Mouse (Mus musculus) lung, postnatal 0 days (tissue): Measurements from ENCODE around the gene Gpr176. TPM values are rescaled to one million over a fixed set of nuclear protein-coding genes. Genes with fewer than 3 reads are reported as not detected.
"Not testable (repeated sequence)": the region's sequence is repeated elsewhere in the genome, so short reads cannot be mapped to it uniquely, and the experiment has no call there.

Source experiments
- ATAC-seq: fragments of 200-750 bp; cut with Nextera tagmentation; 2 replicates; pipeline ENCODE4 v1.8.0; 2017; ENCODE audit warnings: moderate library complexity
- DNase-seq: peaks from one replicate; pipeline ENCODE4 v3.0.0-alpha.2; 2016; ENCODE audit warnings: low spot score
- H3K27ac ChIP-seq: fragments of 300-500 bp; sonication (generic); 2 replicates; pipeline ENCODE4 v1.5.1; 2014; ENCODE audit warnings: antibody characterized with exemption, mild to moderate bottlenecking, low read length, mixed read lengths
- H3K27me3 ChIP-seq: fragments of 300-500 bp; sonication (generic); replicated peaks from 2 replicates; pipeline ENCODE4 v1.6.1; 2014; ENCODE audit warnings: low read length, mixed read lengths; ENCODE audit not compliant: insufficient read depth
- H3K36me3 ChIP-seq: fragments of 300-500 bp; sonication (generic); 2 replicates; pipeline ENCODE4 v1.6.1; 2014; ENCODE audit warnings: low read length, mixed read lengths; ENCODE audit not compliant: insufficient read depth
- H3K4me1 ChIP-seq: fragments of 300-500 bp; sonication (generic); 2 replicates; pipeline ENCODE4 v1.6.1; 2014; ENCODE audit warnings: antibody characterized with exemption, low read depth, low read length, mixed read lengths; ENCODE audit not compliant: insufficient read depth
- H3K4me2 ChIP-seq: fragments of 300-500 bp; sonication (generic); replicated peaks from 2 replicates; pipeline ENCODE4 v1.6.1; 2014; ENCODE audit warnings: low read depth, mild to moderate bottlenecking, low read length, moderate library complexity, mixed read lengths
- H3K4me3 ChIP-seq: fragments of 300-500 bp; sonication (generic); 2 replicates; pipeline ENCODE4 v1.5.1; 2014; ENCODE audit warnings: low read depth, low read length
- H3K9ac ChIP-seq: fragments of 300-500 bp; sonication (generic); replicated peaks from 2 replicates; pipeline ENCODE4 v1.6.1; 2014; ENCODE audit warnings: low read depth, mild to moderate bottlenecking
- H3K9me3 ChIP-seq: fragments of 300-500 bp; sonication (generic); 2 replicates; pipeline ENCODE4 v1.6.1; 2016; ENCODE audit warnings: low read length, mixed read lengths
- CTCF ChIP-seq: IDR thresholded peaks from 2 replicates; pipeline ENCODE4 v1.5.1; 2016; ENCODE audit warnings: antibody characterized with exemption, mild to moderate bottlenecking
- EP300 ChIP-seq: IDR thresholded peaks from 2 replicates; pipeline ENCODE4 v1.6.1; 2016; ENCODE audit warnings: antibody characterized with exemption, mild to moderate bottlenecking, control low read depth
- WGBS: fragments of 180-500 bp; shearing (Covaris S2); extraction: QIAGEN DNeasy Blood & Tissue Kit; methylation state at CpG from one replicate; pipeline ENCODE4 v1.1.7; 2014; 5-methylcytosine and 5-hydroxymethylcytosine counted together
- polyA plus RNA-seq: library from polyadenylated mRNA; unstranded; fragments of >200 nt; fragmentation: Nextera tagmentation; extraction: Ambion mirVana; gene quantifications from 2 replicates; pipeline ENCODE4 v1.2.1, GENCODE M21; 2015

Gene Gpr176
- polyA plus RNA-seq, 1 experiment from 2014 or later, result 0.26 TPM

DNA sequence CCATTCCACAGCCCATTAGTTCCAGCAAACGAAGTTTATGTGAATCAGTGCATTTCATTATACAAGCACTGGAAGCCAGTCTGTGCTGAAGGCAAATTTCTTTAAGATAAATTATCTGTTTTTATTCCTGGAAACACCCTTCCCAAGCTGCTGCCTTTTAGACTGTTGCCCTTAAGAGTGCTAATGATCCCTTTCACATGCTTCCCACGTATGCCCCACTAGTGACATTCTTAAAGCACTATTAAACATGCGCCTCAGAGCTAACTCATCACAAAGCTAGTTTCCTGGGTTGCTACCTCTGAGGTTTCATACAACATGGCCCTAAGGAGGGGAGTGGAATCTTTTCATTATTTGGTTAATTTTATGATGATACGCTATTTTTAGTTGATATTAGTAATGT lies 74.6 kb downstream of the Gpr176 start:
- TF ChIP-seq CTCF, result no peak
- TF ChIP-seq EP300, result no peak
- Histone ChIP-seq H3K4me2 (no peak overlapping the region), H3K36me3 (no peaks in the 10 kb centered on the region), H3K9ac (no peak overlapping the region), H3K4me1 (no peaks in the 10 kb centered on the region), H3K27ac (no peak overlapping the region), H3K9me3 (no peaks in the 10 kb centered on the region), H3K4me3 (no peak overlapping the region), H3K27me3 (no peaks in the 10 kb centered on the region)
- 77% methylated on average over 4 of the region's 4 CpGs for WGBS
- ATAC-seq (no peak), DNase-seq (no peak)

DNA sequence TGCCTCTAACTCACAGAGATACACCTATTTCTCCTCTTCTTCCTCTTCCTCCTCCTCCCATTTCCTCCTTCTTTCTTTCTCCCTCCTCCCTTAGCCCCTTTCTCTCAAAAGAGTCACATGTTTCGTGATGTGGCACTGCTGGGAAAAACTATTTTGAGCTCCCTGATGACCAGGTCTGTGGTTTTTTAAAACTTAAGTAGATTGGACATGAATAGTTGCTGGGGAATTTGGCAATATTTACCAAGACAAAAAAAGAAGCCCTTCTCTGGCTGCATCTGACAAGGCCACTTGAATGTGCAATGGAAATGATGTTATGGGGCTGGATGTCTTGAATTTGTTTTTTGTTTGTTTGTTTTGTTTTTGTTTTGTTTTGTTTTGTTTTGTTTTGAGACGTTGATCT lies 75.3 kb downstream of the Gpr176 start:
- ATAC-seq (no peak), DNase-seq (no peak)
- no peak overlapping the region for H3K9ac ChIP-seq
- H3K27ac ChIP-seq, result no peak overlapping the region
- TF ChIP-seq EP300, result no peak
- no peak for TF ChIP-seq CTCF
- no peak overlapping the region for H3K4me2 ChIP-seq
- no peaks in the 10 kb centered on the region for H3K9me3 ChIP-seq
- WGBS, result 74% methylated on average over 2 of the region's 2 CpGs
- no peaks in the 10 kb centered on the region for H3K27me3 ChIP-seq
- H3K4me3 ChIP-seq, result no peak overlapping the region
- no peaks in the 10 kb centered on the region for H3K36me3 ChIP-seq
- H3K4me1 ChIP-seq, result no peaks in the 10 kb centered on the region

DNA sequence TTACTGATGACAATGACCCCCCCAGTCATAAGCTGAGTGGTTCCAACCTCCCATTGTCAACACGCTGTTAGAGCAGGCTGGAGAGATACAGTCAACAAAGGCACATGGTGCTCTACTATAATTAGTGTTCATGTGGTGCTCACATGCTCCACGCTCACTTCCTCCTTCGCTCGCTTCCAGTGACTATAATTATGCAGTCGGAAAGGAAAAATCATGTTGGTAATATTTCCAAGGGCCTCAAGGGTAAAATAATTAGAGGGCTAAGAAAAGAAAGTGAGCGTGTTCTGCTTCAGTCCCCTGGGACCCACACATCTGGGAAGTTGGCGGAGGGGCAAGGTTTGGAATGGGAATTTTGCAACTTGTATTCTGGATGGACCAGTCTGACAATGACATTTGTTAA lies 77.7 kb downstream of the Gpr176 start:
- no peak overlapping the region for H3K27ac ChIP-seq
- no peaks in the 10 kb centered on the region for H3K4me1 ChIP-seq
- no peaks in the 10 kb centered on the region for H3K36me3 ChIP-seq
- H3K9me3 ChIP-seq, result no peaks in the 10 kb centered on the region
- no peak for ATAC-seq
- no peak overlapping the region for H3K9ac ChIP-seq
- TF ChIP-seq CTCF, result no peak
- no peak for TF ChIP-seq EP300
- H3K27me3 ChIP-seq, result no peaks in the 10 kb centered on the region
- 66% methylated on average over 7 of the region's 7 CpGs for WGBS
- DNase-seq, result no peak
- no peak overlapping the region for H3K4me2 ChIP-seq
- H3K4me3 ChIP-seq, result no peak overlapping the region

DNA sequence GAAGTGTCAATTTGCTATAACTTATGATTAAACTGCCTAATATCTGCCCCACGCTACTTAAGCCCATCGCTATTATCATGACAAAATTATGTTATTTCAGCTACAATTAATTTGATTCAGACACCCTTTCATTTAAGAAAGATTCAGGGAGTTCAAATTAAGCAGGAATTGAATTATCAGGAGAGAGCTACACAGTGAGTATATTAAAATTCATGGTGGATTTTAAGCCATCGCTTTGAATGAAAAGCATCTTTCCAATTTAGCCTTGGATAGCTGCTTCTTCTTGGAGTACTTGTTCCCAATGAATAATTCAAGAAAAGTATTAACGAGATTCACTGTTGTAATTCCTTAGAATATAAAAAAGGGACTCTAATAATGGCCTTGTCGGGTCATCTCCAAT lies 79.6 kb downstream of the Gpr176 start:
- H3K4me1 ChIP-seq, result no peaks in the 10 kb centered on the region
- no peak overlapping the region for H3K4me3 ChIP-seq
- TF ChIP-seq CTCF (no peak), EP300 (no peak)
- H3K4me2 ChIP-seq, result no peak overlapping the region
- ATAC-seq, result no peak
- no peaks in the 10 kb centered on the region for H3K36me3 ChIP-seq
- H3K27me3 ChIP-seq, result no peaks in the 10 kb centered on the region
- WGBS, result 88% methylated on average over 5 of the region's 5 CpGs
- H3K9ac ChIP-seq, result no peak overlapping the region
- DNase-seq, result no peak
- H3K9me3 ChIP-seq, result no peaks in the 10 kb centered on the region
- H3K27ac ChIP-seq, result no peak overlapping the region

DNA sequence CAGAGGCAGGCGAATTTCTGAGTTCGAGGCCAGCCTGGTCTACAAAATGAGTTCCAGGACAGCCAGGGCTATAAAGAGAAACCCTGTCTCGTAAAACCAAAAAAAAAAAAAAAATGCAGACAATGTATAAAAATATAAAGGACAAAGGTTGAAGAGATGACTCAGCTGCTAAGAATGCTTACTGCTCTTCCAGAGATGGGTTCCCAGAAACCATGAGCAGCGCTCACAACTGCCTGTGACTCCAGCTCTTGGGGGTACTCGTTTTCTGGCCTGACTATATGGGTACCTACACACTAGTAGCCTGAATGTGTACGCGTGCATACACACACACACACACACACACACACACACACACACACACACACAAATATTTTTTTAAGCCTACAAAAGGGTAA lies 84.2 kb downstream of the Gpr176 start:
- H3K4me3 ChIP-seq, H3K4me1 ChIP-seq, H3K9me3 ChIP-seq, H3K27ac ChIP-seq, ATAC-seq, H3K27me3 ChIP-seq, H3K4me2 ChIP-seq, H3K9ac ChIP-seq, H3K36me3 ChIP-seq, DNase-seq: not testable (repeated sequence)
- 84% methylated on average over 7 of the region's 7 CpGs for WGBS

DNA sequence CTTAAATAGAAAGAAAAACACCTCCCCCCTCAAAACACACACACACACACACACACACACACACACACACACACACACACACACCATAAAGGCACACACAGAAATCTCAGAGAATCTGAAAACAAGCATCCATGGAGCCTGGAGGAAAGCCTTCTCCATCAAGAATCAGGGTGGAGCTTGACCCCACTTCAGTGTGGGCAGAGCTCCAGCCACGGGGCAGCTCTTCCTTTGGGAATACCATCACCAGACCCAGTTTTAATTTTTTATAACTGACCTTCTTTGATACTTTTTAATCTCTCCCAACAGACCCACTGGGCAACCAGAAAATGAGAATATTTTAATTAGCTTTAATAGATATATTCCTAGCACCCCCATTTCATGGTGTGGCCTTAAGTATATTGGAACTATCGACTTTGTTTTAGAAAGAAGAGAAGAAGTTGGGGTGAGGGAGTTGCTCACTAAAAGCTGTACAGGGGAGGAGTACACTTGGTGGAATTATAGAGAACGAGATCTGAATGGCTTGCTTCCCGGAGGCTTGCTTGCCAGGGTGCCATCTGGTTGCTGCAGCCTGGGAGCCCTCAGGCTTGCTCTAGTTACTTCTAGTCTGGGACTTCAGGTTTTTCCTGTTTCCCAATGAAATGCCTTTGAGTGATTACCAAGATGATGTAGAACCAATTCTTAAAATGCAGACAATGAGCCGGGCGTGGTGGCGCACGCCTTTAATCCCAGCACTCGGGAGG lies 84.7 kb downstream of the Gpr176 start:
- ATAC-seq (no peak), DNase-seq (no peak)
- no peak overlapping the region for H3K4me3 ChIP-seq
- 75% methylated on average over 9 of the region's 9 CpGs for WGBS
- H3K27ac ChIP-seq, result no peak overlapping the region
- H3K36me3 ChIP-seq, result no peaks in the 10 kb centered on the region
- H3K4me2 ChIP-seq, result no peak overlapping the region
- no peak overlapping the region for H3K9ac ChIP-seq
- no peaks in the 10 kb centered on the region for H3K27me3 ChIP-seq
- H3K9me3 ChIP-seq, result no peaks in the 10 kb centered on the region
- no peaks in the 10 kb centered on the region for H3K4me1 ChIP-seq
- no peak for TF ChIP-seq EP300

DNA sequence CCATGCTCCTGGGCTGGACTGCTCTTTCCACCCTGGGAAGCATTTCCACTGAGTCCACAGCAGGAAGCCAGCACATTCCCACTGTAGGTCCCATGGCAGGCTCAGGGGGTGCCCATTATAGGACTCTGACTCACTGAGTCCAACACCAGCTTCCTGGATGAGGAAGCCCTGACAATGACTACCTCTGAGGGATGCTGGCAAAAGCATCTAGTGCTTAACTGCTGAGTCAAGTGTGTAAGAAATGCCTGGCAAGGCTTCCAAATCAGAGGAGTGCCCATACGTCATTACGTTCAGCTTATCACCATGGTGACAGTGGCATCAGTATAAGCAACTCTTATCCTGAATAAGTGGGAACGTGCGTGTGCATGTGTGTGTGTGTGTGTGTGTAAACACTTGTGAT lies 85.5 kb downstream of the Gpr176 start:
- H3K9me3 ChIP-seq, result no peaks in the 10 kb centered on the region
- H3K27me3 ChIP-seq, result no peaks in the 10 kb centered on the region
- TF ChIP-seq EP300, result no peak
- TF ChIP-seq CTCF, result no peak
- ATAC-seq, result 0 out of 2 replicates have a peak, but pooled peaks have one; percentile 8
- H3K9ac ChIP-seq, result no peak overlapping the region
- H3K4me1 ChIP-seq, result 0 out of 2 replicates have a peak, but pooled peaks cover 4% of the 10 kb centered on the region
- no peak overlapping the region for H3K27ac ChIP-seq
- no peak overlapping the region for H3K4me3 ChIP-seq
- peak; percentile 21 for DNase-seq
- no peaks in the 10 kb centered on the region for H3K36me3 ChIP-seq
- 54% methylated on average over 4 of the region's 4 CpGs for WGBS
- no peak overlapping the region for H3K4me2 ChIP-seq
